Mouse (Mus musculus) ES-CJ7 (cell line): Measurements from ENCODE around the gene Cpn1.

Experiments
- DNase-seq: peaks from one replicate; pipeline ENCODE4 v3.0.0; 2011; ENCODE audit warnings: low read depth, low spot score

The Cpn1 gene

GRCm38 (mm10) chr19:43986069-43986794 lies at the start of gene Cpn1:
Cpn1 (minus strand) TSS chr19:43986556.
- peak; percentile 83 for DNase-seq

GRCm38 (mm10) chr19:44033396-44033795 lies 47.0 kb upstream of the Cpn1 start:
- no peak for DNase-seq

GRCm38 (mm10) chr19:44032046-44032744 lies 45.8 kb upstream of the Cpn1 start:
- DNase-seq: no peak

GRCm38 (mm10) chr19:44030024-44030423 lies 43.7 kb upstream of the Cpn1 start:
- no peak for DNase-seq

- DNase-seq: no peak
Measured at GRCm38 (mm10) chr19:44028972-44029371, 42.6 kb upstream of the Cpn1 start, which contains the start of gene Cyp2c23. Cyp2c23 (minus strand) TSS chr19:44029208.

- peak; percentile 59 for DNase-seq
Measured at GRCm38 (mm10) chr19:44026956-44027530, 40.7 kb upstream of the Cpn1 start.

- no peak for DNase-seq
Measured at GRCm38 (mm10) chr19:44024921-44025585, 38.7 kb upstream of the Cpn1 start.

- peak; percentile 77 for DNase-seq
Measured at GRCm38 (mm10) chr19:44023066-44023465, 36.7 kb upstream of the Cpn1 start.

- no peak for DNase-seq
Measured at GRCm38 (mm10) chr19:44021502-44021901, 35.1 kb upstream of the Cpn1 start.

- DNase-seq: no peak
Measured at GRCm38 (mm10) chr19:44019739-44020138, 33.4 kb upstream of the Cpn1 start.

GRCm38 (mm10) chr19:44013862-44014261 lies 27.5 kb upstream of the Cpn1 start:
- no peak for DNase-seq

GRCm38 (mm10) chr19:44008784-44009183 lies 22.4 kb upstream of the Cpn1 start:
- DNase-seq: no peak

GRCm38 (mm10) chr19:44007186-44007585 lies 20.8 kb upstream of the Cpn1 start:
- DNase-seq: no peak

GRCm38 (mm10) chr19:44005025-44005424 lies 18.7 kb upstream of the Cpn1 start:
- DNase-seq: no peak

- DNase-seq: no peak
Measured at GRCm38 (mm10) chr19:44004261-44004660, 17.9 kb upstream of the Cpn1 start.

GRCm38 (mm10) chr19:44000720-44001119 lies 14.4 kb upstream of the Cpn1 start:
- no peak for DNase-seq

GRCm38 (mm10) chr19:44000061-44000460 lies 13.7 kb upstream of the Cpn1 start:
- DNase-seq: no peak

GRCm38 (mm10) chr19:43998802-43999527 lies 12.6 kb upstream of the Cpn1 start:
- no peak for DNase-seq

GRCm38 (mm10) chr19:43998101-43998500 lies 11.7 kb upstream of the Cpn1 start:
- no peak for DNase-seq

GRCm38 (mm10) chr19:43995427-43995826 lies 9.1 kb upstream of the Cpn1 start:
- DNase-seq: no peak

- DNase-seq: no peak
Measured at GRCm38 (mm10) chr19:43992464-43992863, 6.1 kb upstream of the Cpn1 start.
